Mouse (Mus musculus): ENCODE data around the gene Fam57b. TPM values are rescaled to one million over a fixed set of nuclear protein-coding genes. Genes with fewer than 3 reads are reported as not detected.
A peak's percentile ranks its signal among the peaks of the same experiment; 100 is the strongest.

Fam57b gene
- polyA plus RNA-seq, 1 experiment from 2014 or later, result 1.1 TPM

DNA sequence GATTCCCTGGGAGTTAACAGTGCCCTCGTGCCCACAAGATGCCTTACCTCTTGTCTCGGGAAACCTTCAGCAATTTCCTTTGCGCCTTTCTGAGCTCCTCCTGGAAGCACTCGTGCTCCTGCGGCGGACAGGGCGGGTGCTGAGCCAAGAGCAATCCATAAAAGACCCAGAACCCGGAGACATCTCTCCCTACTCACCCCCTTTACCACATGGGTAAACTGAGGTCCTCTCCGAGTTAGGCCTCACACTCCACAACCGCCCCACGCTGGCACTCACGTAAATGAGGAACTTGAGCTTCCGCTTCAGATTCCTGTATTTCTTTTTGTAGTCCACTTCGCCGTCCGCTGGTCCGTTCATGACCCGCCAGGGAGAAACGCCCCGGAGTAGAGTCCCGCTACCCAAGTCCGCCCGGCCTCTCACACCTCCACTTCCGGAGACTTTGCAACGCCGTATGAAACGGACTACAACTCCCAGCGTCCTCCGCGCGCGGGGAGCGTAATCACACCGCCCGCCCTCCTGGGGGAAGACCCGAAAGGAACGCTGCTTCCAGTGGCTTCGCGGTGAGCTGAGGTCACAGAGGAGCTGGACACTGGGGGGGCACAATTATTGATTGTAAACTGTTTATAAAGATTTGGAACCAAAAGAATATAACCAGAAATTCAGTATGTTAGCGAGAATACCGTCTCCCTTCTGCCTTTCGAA, 64.1 kb downstream of the Fam57b start, which contains the start of gene Hirip3:
Gene Hirip3 (plus strand): TSS at position 544 of the 702 bp plus-strand sequence.
- Histone ChIP-seq H3K27me3 (replicated peaks; ENCODE audit: control insufficient read depth, insufficient read depth, low read length) (no peaks in the 10 kb centered on the region), H3K4me1 (ENCODE audit: control insufficient read depth, insufficient read depth, low read length) (peaks cover 11% of the 10 kb centered on the region), H3K9me3 (ENCODE audit: control insufficient read depth, low read length) (no peaks in the 10 kb centered on the region), H3K36me3 (ENCODE audit: control insufficient read depth, insufficient read depth, low read length) (peaks cover 66% of the 10 kb centered on the region), H3K9ac (ENCODE audit: low read depth, low read length) (peak within 1 kb of the TSS; percentile 78), H3K4me2 (ENCODE audit: low read depth, low read length) (peak within 1 kb of the TSS; percentile 93), H3K27ac (replicated peaks; ENCODE audit: low read depth, low read length) (peak within 1 kb of the TSS; percentile 88), H3K4me3 (ENCODE audit: low read depth, low read length) (peak within 1 kb of the TSS; percentile 76)
- 2% methylated on average over 42 of the region's 42 CpGs for WGBS
- DNase-seq (ENCODE audit: low spot score) (peak; percentile 98), ATAC-seq (ENCODE audit: low read depth) (peak; percentile 93)

DNA sequence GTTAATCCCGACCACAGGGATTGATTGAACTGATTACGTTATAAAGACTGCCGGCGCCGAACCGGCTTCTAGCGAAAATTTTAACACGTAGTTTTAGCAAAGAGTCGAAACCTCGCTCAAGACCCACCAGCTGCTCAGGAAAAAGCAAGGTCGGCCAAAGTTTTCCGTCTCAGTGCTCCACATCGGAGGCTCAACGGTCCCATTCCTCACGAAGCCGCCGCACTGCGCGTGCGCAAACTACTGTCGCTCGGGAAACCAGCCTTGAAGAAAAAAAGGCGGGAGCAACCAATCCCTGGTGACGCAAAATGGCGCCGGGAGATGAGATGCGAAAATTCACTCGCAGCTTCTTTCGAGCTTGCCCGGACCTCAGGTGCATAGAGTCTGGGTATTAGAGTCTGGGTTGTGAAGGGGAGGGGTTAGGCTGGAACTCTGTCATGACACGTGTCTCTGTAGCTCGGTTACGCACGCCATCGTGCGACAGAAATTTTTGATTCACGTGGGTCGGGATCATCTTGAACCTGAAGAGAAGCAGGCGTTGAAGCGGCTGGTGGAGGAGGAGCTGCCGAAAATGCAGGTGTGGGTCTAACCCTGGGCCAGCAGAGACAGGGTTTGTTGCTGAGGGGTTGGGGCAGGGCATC, 64.8 kb downstream of the Fam57b start, which contains the start of gene Ino80e:
Gene Ino80e (minus strand): TSS at position 231 of the 638 bp plus-strand sequence.
- Histone ChIP-seq H3K4me3 (ENCODE audit: low read depth, low read length) (peak within 1 kb of the TSS; percentile 76), H3K4me1 (ENCODE audit: control insufficient read depth, insufficient read depth, low read length) (peaks cover 11% of the 10 kb centered on the region), H3K27me3 (replicated peaks; ENCODE audit: control insufficient read depth, insufficient read depth, low read length) (no peaks in the 10 kb centered on the region), H3K9me3 (ENCODE audit: control insufficient read depth, low read length) (no peaks in the 10 kb centered on the region), H3K27ac (replicated peaks; ENCODE audit: low read depth, low read length) (peak within 1 kb of the TSS; percentile 88), H3K9ac (ENCODE audit: low read depth, low read length) (peak within 1 kb of the TSS; percentile 78), H3K4me2 (ENCODE audit: low read depth, low read length) (peak within 1 kb of the TSS; percentile 93), H3K36me3 (ENCODE audit: control insufficient read depth, insufficient read depth, low read length) (peaks cover 66% of the 10 kb centered on the region)
- ATAC-seq (ENCODE audit: low read depth) (peak; percentile 79), DNase-seq (ENCODE audit: low spot score) (peak; percentile 98)
- WGBS, result under 1% methylated on average over 41 of the region's 41 CpGs

DNA sequence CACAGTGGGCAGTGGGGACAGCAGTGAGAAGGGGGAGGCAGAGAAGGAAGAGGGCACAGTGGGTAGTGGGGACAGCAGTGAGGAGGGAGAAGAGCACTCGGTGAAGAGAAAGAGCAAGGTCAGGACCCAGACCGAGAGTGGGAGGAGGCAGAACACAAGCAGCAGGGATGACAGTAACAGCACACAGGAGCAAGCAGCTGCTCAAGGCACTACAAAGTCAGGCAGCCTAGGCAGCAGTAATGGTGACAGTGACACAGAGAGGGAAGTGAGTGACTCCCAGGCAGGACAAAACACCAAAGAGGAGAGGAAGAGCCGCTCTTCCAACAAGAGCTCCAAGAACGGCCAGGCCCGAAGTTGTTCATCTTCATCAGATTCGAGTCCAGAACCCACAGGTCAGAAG, 66.3 kb downstream of the Fam57b start:
- 0 out of 2 replicates have a peak overlapping the region, but pooled peaks have one; percentile 88 for H3K27ac ChIP-seq (replicated peaks; ENCODE audit: low read depth, low read length)
- H3K9me3 ChIP-seq (ENCODE audit: control insufficient read depth, low read length), result no peaks in the 10 kb centered on the region
- H3K4me3 ChIP-seq (ENCODE audit: low read depth, low read length), result peak overlapping the region; percentile 76
- H3K4me1 ChIP-seq (ENCODE audit: control insufficient read depth, insufficient read depth, low read length), result peaks cover 11% of the 10 kb centered on the region
- H3K27me3 ChIP-seq (replicated peaks; ENCODE audit: control insufficient read depth, insufficient read depth, low read length), result no peaks in the 10 kb centered on the region
- DNase-seq (ENCODE audit: low spot score) (no peak), ATAC-seq (ENCODE audit: low read depth) (no peak)
- WGBS, result 76% methylated on average over 6 of the region's 6 CpGs
- H3K4me2 ChIP-seq (ENCODE audit: low read depth, low read length), result peak overlapping the region; percentile 93
- H3K36me3 ChIP-seq (ENCODE audit: control insufficient read depth, insufficient read depth, low read length), result peaks cover 66% of the 10 kb centered on the region
- peak overlapping the region; percentile 78 for H3K9ac ChIP-seq (ENCODE audit: low read depth, low read length)

DNA sequence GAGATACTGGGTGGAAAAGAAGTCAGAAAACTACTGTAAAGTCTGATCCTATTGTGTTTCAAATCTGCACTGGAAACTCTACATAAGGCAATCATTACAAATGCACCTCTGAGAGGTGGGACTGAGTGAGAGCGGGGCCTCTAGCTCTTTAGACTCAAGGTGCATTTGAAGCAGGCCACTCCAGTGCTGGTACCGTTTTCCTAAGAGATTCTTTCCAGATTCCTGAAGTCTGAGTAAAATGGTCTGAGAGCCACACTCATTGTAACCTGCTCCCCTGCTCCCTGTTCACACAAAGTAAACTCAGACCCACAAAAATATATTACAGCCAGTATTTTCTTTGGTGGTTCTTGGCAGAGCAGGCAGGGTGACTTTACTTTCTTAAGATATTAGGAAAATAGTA, 70.1 kb downstream of the Fam57b start:
- no peak for DNase-seq (ENCODE audit: low spot score)
- Histone ChIP-seq H3K4me1 (ENCODE audit: control insufficient read depth, insufficient read depth, low read length) (peaks cover 11% of the 10 kb centered on the region), H3K27me3 (replicated peaks; ENCODE audit: control insufficient read depth, insufficient read depth, low read length) (no peaks in the 10 kb centered on the region), H3K4me2 (ENCODE audit: low read depth, low read length) (no peak overlapping the region), H3K9me3 (ENCODE audit: control insufficient read depth, low read length) (no peaks in the 10 kb centered on the region), H3K4me3 (ENCODE audit: low read depth, low read length) (no peak overlapping the region), H3K9ac (ENCODE audit: low read depth, low read length) (no peak overlapping the region), H3K27ac (replicated peaks; ENCODE audit: low read depth, low read length) (no peak overlapping the region), H3K36me3 (ENCODE audit: control insufficient read depth, insufficient read depth, low read length) (peaks cover 88% of the 10 kb centered on the region)
- WGBS, result 81% methylated on average over 2 of the region's 2 CpGs
- no peak for ATAC-seq (ENCODE audit: low read depth)

DNA sequence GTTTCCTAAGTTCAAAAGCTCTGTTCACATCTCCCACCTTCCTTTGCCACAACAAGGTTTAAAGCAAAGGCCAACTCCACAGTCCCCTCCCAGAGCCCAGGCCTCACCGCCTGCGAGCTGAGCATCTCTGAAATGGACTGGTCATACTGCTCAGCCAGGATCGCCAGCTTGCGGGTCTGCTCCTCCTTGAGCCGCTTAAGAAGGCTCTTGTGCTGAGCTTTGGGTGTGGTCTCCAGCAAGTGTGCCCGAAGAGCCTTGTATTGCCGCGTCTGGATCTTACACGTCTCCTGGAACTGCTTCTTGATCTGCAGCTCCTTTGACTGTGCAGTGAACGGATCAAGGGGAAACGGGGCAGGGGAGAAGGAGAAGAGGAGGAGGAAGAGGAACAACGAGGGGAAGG, 70.5 kb downstream of the Fam57b start:
- no peak for DNase-seq (ENCODE audit: low spot score)
- H3K4me2 ChIP-seq (ENCODE audit: low read depth, low read length), result no peak overlapping the region
- H3K4me3 ChIP-seq (ENCODE audit: low read depth, low read length), result no peak overlapping the region
- H3K36me3 ChIP-seq (ENCODE audit: control insufficient read depth, insufficient read depth, low read length), result peaks cover 92% of the 10 kb centered on the region
- H3K9ac ChIP-seq (ENCODE audit: low read depth, low read length), result no peak overlapping the region
- no peak for ATAC-seq (ENCODE audit: low read depth)
- 85% methylated on average over 12 of the region's 12 CpGs for WGBS
- H3K27ac ChIP-seq (replicated peaks; ENCODE audit: low read depth, low read length), result no peak overlapping the region
- no peaks in the 10 kb centered on the region for H3K27me3 ChIP-seq (replicated peaks; ENCODE audit: control insufficient read depth, insufficient read depth, low read length)
- H3K9me3 ChIP-seq (ENCODE audit: control insufficient read depth, low read length), result no peaks in the 10 kb centered on the region
- H3K4me1 ChIP-seq (ENCODE audit: control insufficient read depth, insufficient read depth, low read length), result peaks cover 8% of the 10 kb centered on the region; the same call in 1 of the 2 replicates

DNA sequence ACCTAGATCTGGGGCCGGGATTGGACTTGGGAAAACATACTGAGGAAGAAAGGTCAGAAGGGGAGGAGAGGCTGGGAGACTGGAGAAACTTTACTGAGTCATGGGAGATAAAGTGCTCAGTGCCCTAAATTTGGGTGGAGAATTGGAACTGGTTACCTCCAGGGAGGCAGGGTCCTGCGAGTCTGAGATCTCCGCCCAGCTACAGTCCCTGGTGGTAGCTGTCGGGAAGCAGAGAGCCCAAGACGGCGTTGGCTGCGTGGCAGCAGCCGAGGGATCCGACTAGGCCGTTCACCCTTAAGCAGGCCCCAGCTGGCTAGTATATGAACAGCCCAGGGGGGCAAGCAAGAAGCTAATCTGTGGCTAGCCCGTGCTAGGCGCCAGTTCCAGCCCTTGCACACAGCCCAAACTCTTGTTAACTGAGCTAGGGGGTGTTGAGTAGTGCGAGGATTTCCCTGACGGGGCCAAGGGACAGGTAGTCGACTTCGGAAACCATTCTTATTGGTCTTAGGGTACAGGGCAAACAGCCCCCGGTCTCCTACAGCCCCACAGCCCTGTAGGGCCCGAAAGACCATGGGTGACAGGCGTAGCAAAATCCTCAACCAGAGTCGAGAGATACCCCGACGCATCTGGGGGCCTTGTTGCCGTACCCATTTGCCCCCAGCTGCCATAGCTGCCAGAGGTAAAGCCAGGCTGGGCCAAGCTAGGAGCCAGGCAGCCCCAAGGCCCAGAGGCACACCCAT, 72.5 kb downstream of the Fam57b start:
- no peak overlapping the region for H3K4me3 ChIP-seq (ENCODE audit: low read depth, low read length)
- no peaks in the 10 kb centered on the region for H3K9me3 ChIP-seq (ENCODE audit: control insufficient read depth, low read length)
- H3K4me1 ChIP-seq (ENCODE audit: control insufficient read depth, insufficient read depth, low read length), result no peaks in the 10 kb centered on the region
- 91% methylated on average over 23 of the region's 23 CpGs for WGBS
- ATAC-seq (ENCODE audit: low read depth) (no peak), DNase-seq (ENCODE audit: low spot score) (no peak)
- no peak overlapping the region for H3K4me2 ChIP-seq (ENCODE audit: low read depth, low read length)
- H3K27me3 ChIP-seq (replicated peaks; ENCODE audit: control insufficient read depth, insufficient read depth, low read length), result no peaks in the 10 kb centered on the region
- no peak overlapping the region for H3K9ac ChIP-seq (ENCODE audit: low read depth, low read length)
- H3K27ac ChIP-seq (replicated peaks; ENCODE audit: low read depth, low read length), result no peak overlapping the region
- H3K36me3 ChIP-seq (ENCODE audit: control insufficient read depth, insufficient read depth, low read length), result peaks cover 99% of the 10 kb centered on the region

DNA sequence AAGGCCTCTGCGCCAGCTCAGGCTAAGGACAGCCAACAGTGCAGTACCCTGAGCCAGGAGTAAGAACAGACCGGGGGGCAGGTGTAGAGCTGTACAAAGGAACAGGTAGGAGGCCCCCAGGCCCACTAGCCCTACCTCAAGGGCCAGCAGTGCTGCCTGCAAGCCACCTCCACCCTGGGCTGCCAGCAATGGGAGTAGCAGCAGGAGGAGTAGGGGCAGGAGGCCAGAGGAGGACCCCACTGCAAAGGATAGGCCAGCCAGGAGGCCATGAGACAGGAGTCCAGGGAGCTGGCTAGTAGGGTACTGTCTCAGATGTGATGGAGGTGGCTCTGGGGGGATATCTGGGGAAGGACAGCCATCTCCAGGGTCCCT, 73.0 kb downstream of the Fam57b start:
- Histone ChIP-seq H3K27me3 (replicated peaks; ENCODE audit: control insufficient read depth, insufficient read depth, low read length) (no peaks in the 10 kb centered on the region), H3K9me3 (ENCODE audit: control insufficient read depth, low read length) (no peaks in the 10 kb centered on the region), H3K4me1 (ENCODE audit: control insufficient read depth, insufficient read depth, low read length) (no peaks in the 10 kb centered on the region), H3K4me3 (ENCODE audit: low read depth, low read length) (no peak overlapping the region), H3K36me3 (ENCODE audit: control insufficient read depth, insufficient read depth, low read length) (peaks cover 99% of the 10 kb centered on the region), H3K4me2 (ENCODE audit: low read depth, low read length) (no peak overlapping the region), H3K9ac (ENCODE audit: low read depth, low read length) (no peak overlapping the region), H3K27ac (replicated peaks; ENCODE audit: low read depth, low read length) (no peak overlapping the region)
- 94% methylated on average over 2 of the region's 2 CpGs for WGBS
- ATAC-seq (ENCODE audit: low read depth) (no peak), DNase-seq (ENCODE audit: low spot score) (no peak)

DNA sequence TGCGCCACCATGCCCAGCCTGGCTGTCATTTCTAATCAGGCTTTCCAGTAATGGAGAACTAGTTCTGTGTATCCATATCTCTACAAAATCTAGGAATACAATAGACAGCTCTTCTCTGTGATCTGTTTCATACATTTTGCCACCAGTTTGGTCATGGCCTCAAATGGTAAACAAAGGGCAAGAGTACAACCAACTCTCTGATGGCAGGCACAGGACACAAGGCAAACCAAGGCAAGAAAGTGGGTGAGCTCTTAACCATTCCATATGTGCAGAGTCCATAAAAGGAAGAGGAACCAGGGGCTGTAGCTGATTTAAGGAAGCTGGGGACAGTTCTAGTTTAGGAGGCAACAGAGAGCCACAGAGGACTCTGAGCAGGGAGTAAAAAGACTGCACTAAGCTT, 79.8 kb downstream of the Fam57b start:
- ATAC-seq (ENCODE audit: low read depth) (no peak), DNase-seq (ENCODE audit: low spot score) (no peak)
- Histone ChIP-seq H3K4me2 (ENCODE audit: low read depth, low read length) (no peak overlapping the region), H3K9ac (ENCODE audit: low read depth, low read length) (no peak overlapping the region), H3K4me1 (ENCODE audit: control insufficient read depth, insufficient read depth, low read length) (peaks cover 14% of the 10 kb centered on the region), H3K27ac (replicated peaks; ENCODE audit: low read depth, low read length) (no peak overlapping the region), H3K4me3 (ENCODE audit: low read depth, low read length) (no peak overlapping the region), H3K36me3 (ENCODE audit: control insufficient read depth, insufficient read depth, low read length) (peaks cover 84% of the 10 kb centered on the region), H3K9me3 (ENCODE audit: control insufficient read depth, low read length) (no peaks in the 10 kb centered on the region), H3K27me3 (replicated peaks; ENCODE audit: control insufficient read depth, insufficient read depth, low read length) (no peaks in the 10 kb centered on the region)
- WGBS, result 97% methylated on average over 1 of the region's 1 CpGs

Measured in embryonic facial prominence, embryonic 14.5 days (tissue).